Mouse (Mus musculus): ENCODE results near the gene Kif3a. TPM values are rescaled to one million over a fixed set of nuclear protein-coding genes. Genes with fewer than 3 reads are reported as not detected.

The Kif3a gene
- total RNA-seq, 1 experiment = 11.1 TPM

GRCm38 (mm10) chr11:53624124-53624523 is 56.9 kb downstream of the Kif3a start:
- Histone ChIP-seq H3K4me3 (ENCODE audit: insufficient read depth in 1 of 2, low read depth in 1 of 2, low read length in 2 of 2, poor library complexity in 1 of 2, severe bottlenecking in 1 of 2) (no peak overlapping the region), H3K9ac (ENCODE audit: insufficient read depth, low read depth, low read length, poor library complexity, severe bottlenecking) (no peak overlapping the region), H3K4me1 (ENCODE audit: control insufficient read depth in 2 of 2, insufficient read depth in 2 of 2, low read length in 2 of 2, poor library complexity in 1 of 2) (no peaks in the 10 kb centered on the region; a peak in 1 of 4 replicates), H3K9me3 (ENCODE audit: control insufficient read depth, insufficient read depth, low read depth, low read length) (no peaks in the 10 kb centered on the region), H3K36me3 (ENCODE audit: control insufficient read depth, insufficient read depth, low read length, poor library complexity, severe bottlenecking) (no peaks in the 10 kb centered on the region), H3K27ac (ENCODE audit: insufficient read depth, low read depth, low read length, poor library complexity, severe bottlenecking) (no peak overlapping the region)
- TF ChIP-seq MAFK (IDR thresholded peaks at IDR 0.05; ENCODE audit: insufficient read depth, low read depth, low read length) (no peak), HCFC1 (IDR thresholded peaks at IDR 0.05; ENCODE audit: borderline replicate concordance, insufficient read depth, low read length) (no peak), ZC3H11A (IDR thresholded peaks at IDR 0.05; ENCODE audit: borderline replicate concordance, low read depth, low read length) (no peak), CHD2 (IDR thresholded peaks at IDR 0.05; ENCODE audit: low read depth, low read length) (no peak)
- no peak for DNase-seq (ENCODE audit: low read depth, low spot score)
- in situ Hi-C loops (cut with MboI; ENCODE audit: low sequenced_read_pairs in 2 of 2, unreplicated experiment in 2 of 2) = no loop called here

- in situ Hi-C loops (cut with MboI; ENCODE audit: low sequenced_read_pairs in 2 of 2, unreplicated experiment in 2 of 2) = no loop called here
Observed at GRCm38 (mm10) chr11:53626802-53627373, 59.7 kb downstream of the Kif3a start.

DNA sequence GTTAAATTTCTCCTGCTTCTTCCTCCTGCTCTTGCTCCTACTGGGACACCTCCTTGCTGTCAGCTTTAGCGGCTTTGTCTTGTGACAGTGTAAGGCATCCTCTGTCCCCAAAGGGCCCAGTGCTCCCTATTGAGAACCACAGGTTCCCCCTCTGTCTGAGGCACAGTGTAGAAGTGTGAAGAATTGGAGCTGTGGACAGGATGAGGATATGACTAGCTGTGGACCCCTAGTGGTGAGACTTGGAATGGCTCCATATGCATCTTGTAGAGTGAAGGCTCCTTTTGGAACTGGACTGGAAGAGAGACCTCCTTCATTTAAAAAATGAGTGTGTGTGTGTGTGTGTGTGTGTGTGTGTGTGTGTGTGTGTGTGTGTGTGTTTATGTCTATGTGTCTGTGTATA is 60.7 kb downstream of the Kif3a start:
- Histone ChIP-seq H3K9ac (ENCODE audit: insufficient read depth, low read depth, low read length, poor library complexity, severe bottlenecking) (no peak overlapping the region), H3K36me3 (ENCODE audit: control insufficient read depth, insufficient read depth, low read length, poor library complexity, severe bottlenecking) (no peaks in the 10 kb centered on the region), H3K4me3 (ENCODE audit: insufficient read depth in 1 of 2, low read depth in 1 of 2, low read length in 2 of 2, poor library complexity in 1 of 2, severe bottlenecking in 1 of 2) (no peak overlapping the region), H3K9me3 (ENCODE audit: control insufficient read depth, insufficient read depth, low read depth, low read length) (no peaks in the 10 kb centered on the region), H3K4me1 (ENCODE audit: control insufficient read depth in 2 of 2, insufficient read depth in 2 of 2, low read length in 2 of 2, poor library complexity in 1 of 2) (peaks cover 0 to 3% of the 10 kb centered on the region in 2 experiments; a peak in 1 of 4 replicates), H3K27ac (ENCODE audit: insufficient read depth, low read depth, low read length, poor library complexity, severe bottlenecking) (no peak overlapping the region)
- no peak for TF ChIP-seq ZNF384 (IDR thresholded peaks at IDR 0.05; ENCODE audit: low read depth, low read length)
- peak; percentile 3; the same call in 1 of the 2 replicates for TF ChIP-seq ZC3H11A (IDR thresholded peaks at IDR 0.05; ENCODE audit: borderline replicate concordance, low read depth, low read length)
- DNase-seq (ENCODE audit: low read depth, low spot score) = peak; percentile 81
- in situ Hi-C loops (cut with MboI; ENCODE audit: low sequenced_read_pairs in 2 of 2, unreplicated experiment in 2 of 2) = no loop called here

More at GRCm38 (mm10) chr11:53626802-53627373, 59.7 kb downstream of the Kif3a start:
- no peaks in the 10 kb centered on the region for H3K36me3 ChIP-seq (ENCODE audit: control insufficient read depth, insufficient read depth, low read length, poor library complexity, severe bottlenecking)
- no peak for DNase-seq (ENCODE audit: low read depth, low spot score)
- no peak overlapping the region for H3K4me3 ChIP-seq (ENCODE audit: insufficient read depth in 1 of 2, low read depth in 1 of 2, low read length in 2 of 2, poor library complexity in 1 of 2, severe bottlenecking in 1 of 2)
- H3K27ac ChIP-seq (ENCODE audit: insufficient read depth, low read depth, low read length, poor library complexity, severe bottlenecking) = no peak overlapping the region
- no peaks in the 10 kb centered on the region for H3K9me3 ChIP-seq (ENCODE audit: control insufficient read depth, insufficient read depth, low read depth, low read length)
- TF ChIP-seq MAFK (IDR thresholded peaks at IDR 0.05; ENCODE audit: insufficient read depth, low read depth, low read length) = no peak
- no peak for TF ChIP-seq HCFC1 (IDR thresholded peaks at IDR 0.05; ENCODE audit: borderline replicate concordance, insufficient read depth, low read length)
- TF ChIP-seq ZC3H11A (IDR thresholded peaks at IDR 0.05; ENCODE audit: borderline replicate concordance, low read depth, low read length) = no peak
- TF ChIP-seq ZNF384 (IDR thresholded peaks at IDR 0.05; ENCODE audit: low read depth, low read length) = no peak
- TF ChIP-seq CHD2 (IDR thresholded peaks at IDR 0.05; ENCODE audit: low read depth, low read length) = no peak
- no peak overlapping the region for H3K9ac ChIP-seq (ENCODE audit: insufficient read depth, low read depth, low read length, poor library complexity, severe bottlenecking)
- H3K4me1 ChIP-seq (ENCODE audit: control insufficient read depth in 2 of 2, insufficient read depth in 2 of 2, low read length in 2 of 2, poor library complexity in 1 of 2) = no peaks in the 10 kb centered on the region

GRCm38 (mm10) chr11:53632122-53632733 is 65.0 kb downstream of the Kif3a start:
- TF ChIP-seq MAFK (IDR thresholded peaks at IDR 0.05; ENCODE audit: insufficient read depth, low read depth, low read length) (no peak), ZC3H11A (IDR thresholded peaks at IDR 0.05; ENCODE audit: borderline replicate concordance, low read depth, low read length) (no peak), CHD2 (IDR thresholded peaks at IDR 0.05; ENCODE audit: low read depth, low read length) (no peak), HCFC1 (IDR thresholded peaks at IDR 0.05; ENCODE audit: borderline replicate concordance, insufficient read depth, low read length) (no peak), ZNF384 (IDR thresholded peaks at IDR 0.05; ENCODE audit: low read depth, low read length) (no peak)
- in situ Hi-C loops (cut with MboI; ENCODE audit: low sequenced_read_pairs in 2 of 2, unreplicated experiment in 2 of 2) = no loop called here

More at GRCm38 (mm10) chr11:53632122-53632733, 65.0 kb downstream of the Kif3a start:
- Histone ChIP-seq H3K4me1 (ENCODE audit: control insufficient read depth in 2 of 2, insufficient read depth in 2 of 2, low read length in 2 of 2, poor library complexity in 1 of 2) (peaks cover 0 to 12% of the 10 kb centered on the region in 2 experiments; a peak in 1 of 4 replicates), H3K36me3 (ENCODE audit: control insufficient read depth, insufficient read depth, low read length, poor library complexity, severe bottlenecking) (no peaks in the 10 kb centered on the region), H3K9me3 (ENCODE audit: control insufficient read depth, insufficient read depth, low read depth, low read length) (no peaks in the 10 kb centered on the region), H3K4me3 (ENCODE audit: insufficient read depth in 1 of 2, low read depth in 1 of 2, low read length in 2 of 2, poor library complexity in 1 of 2, severe bottlenecking in 1 of 2) (no peak overlapping the region), H3K27ac (ENCODE audit: insufficient read depth, low read depth, low read length, poor library complexity, severe bottlenecking) (no peak overlapping the region), H3K9ac (ENCODE audit: insufficient read depth, low read depth, low read length, poor library complexity, severe bottlenecking) (no peak overlapping the region)
- peak; percentile 35 for DNase-seq (ENCODE audit: low read depth, low spot score)
